Mouse (Mus musculus): Measurements from ENCODE around the gene Tmem30b. TPM values are rescaled to one million over a fixed set of nuclear protein-coding genes. Genes with fewer than 3 reads are reported as not detected.
A peak's percentile ranks its signal among the peaks of the same experiment; 100 is the strongest.
"Not testable (repeated sequence)": the region's sequence is repeated elsewhere in the genome, so short reads cannot be mapped to it uniquely, and the experiment has no call there.

Gene Tmem30b
- polyA plus RNA-seq, 1 experiment from 2014 or later = 19.4 TPM

DNA sequence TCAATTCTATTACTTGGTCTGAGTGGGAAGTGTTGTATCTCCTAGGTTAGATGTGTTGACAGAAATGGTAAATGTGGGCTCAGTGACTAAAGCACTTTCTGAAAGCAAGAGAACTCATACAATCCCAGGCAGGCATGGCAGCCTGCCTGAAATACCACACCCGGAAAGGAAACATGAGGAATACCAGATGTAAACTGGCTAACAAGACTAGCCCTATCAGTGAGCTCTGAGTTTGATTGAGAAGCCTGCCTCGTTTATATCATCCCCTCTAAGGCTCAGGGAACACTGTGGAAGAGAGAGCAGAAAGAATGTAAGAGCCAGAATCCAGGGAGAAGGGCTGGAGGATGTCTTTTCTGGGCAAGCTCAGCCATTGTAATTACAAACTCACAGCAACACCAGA lies 7.0 kb downstream of the Tmem30b start:
- TF ChIP-seq CTCF (IDR thresholded peaks at IDR 0.05) = no peak
- TF ChIP-seq EP300 (IDR thresholded peaks at IDR 0.05) = no peak
- 20% methylated on average over 2 of the region's 2 CpGs for WGBS
- no peak for ATAC-seq
- Histone ChIP-seq H3K27ac (ENCODE audit: low read length) (no peak overlapping the region), H3K36me3 (ENCODE audit: insufficient read depth, low read length) (no peaks in the 10 kb centered on the region), H3K27me3 (replicated peaks; ENCODE audit: insufficient read depth, low read length) (peaks cover under 1% of the 10 kb centered on the region), H3K9ac (replicated peaks; ENCODE audit: low read depth) (no peak overlapping the region), H3K4me1 (ENCODE audit: insufficient read depth, low read depth, low read length) (no peaks in the 10 kb centered on the region), H3K4me3 (ENCODE audit: low read depth, low read length) (no peak overlapping the region), H3K4me2 (replicated peaks; ENCODE audit: low read depth, low read length) (no peak overlapping the region), H3K9me3 (ENCODE audit: low read length) (no peaks in the 10 kb centered on the region)
- peak; percentile 27 for DNase-seq (ENCODE audit: low spot score)

DNA sequence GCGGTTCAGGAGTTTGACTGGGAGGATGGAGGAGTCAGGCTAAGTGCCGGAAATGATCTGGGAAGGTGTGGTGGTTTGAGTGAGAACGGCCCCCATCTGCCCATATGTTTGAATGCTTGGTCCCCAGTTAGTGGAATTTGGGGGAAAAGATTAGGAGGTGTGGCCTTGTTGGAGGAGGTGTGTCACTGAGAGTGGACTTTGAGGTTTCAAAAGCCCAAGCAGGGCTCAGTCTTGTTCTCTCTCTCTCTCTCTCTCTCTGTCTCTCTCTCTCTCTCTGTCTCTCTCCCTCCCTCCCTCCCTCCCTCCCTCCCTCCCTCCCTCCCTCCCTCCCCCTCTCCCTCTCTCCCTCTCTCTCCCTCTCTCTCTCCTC lies 8.1 kb downstream of the Tmem30b start:
- WGBS = 54% methylated on average over 3 of the region's 3 CpGs
- H3K9me3 ChIP-seq (ENCODE audit: low read length) = not testable (repeated sequence)
- peak overlapping the region; percentile 23 for H3K4me3 ChIP-seq (ENCODE audit: low read depth, low read length)

GRCm38 (mm10) chr12:73537499-73538138 lies 8.6 kb downstream of the Tmem30b start:
- TF ChIP-seq EP300 (IDR thresholded peaks at IDR 0.05) = no peak
- peak; percentile 63 for TF ChIP-seq CTCF (IDR thresholded peaks at IDR 0.05)
- no peaks in the 10 kb centered on the region for H3K4me1 ChIP-seq (ENCODE audit: insufficient read depth, low read depth, low read length)
- peak; percentile 79 for ATAC-seq
- peak; percentile 70 for DNase-seq (ENCODE audit: low spot score)
- no peak overlapping the region for H3K9ac ChIP-seq (replicated peaks; ENCODE audit: low read depth)
- 20% methylated on average over 17 of the region's 17 CpGs for WGBS
- H3K27me3 ChIP-seq (replicated peaks; ENCODE audit: insufficient read depth, low read length) = no peaks in the 10 kb centered on the region
- peak overlapping the region; percentile 44 for H3K4me2 ChIP-seq (replicated peaks; ENCODE audit: low read depth, low read length)
- H3K4me3 ChIP-seq (ENCODE audit: low read depth, low read length) = peak overlapping the region; percentile 23
- no peaks in the 10 kb centered on the region for H3K36me3 ChIP-seq (ENCODE audit: insufficient read depth, low read length)
- no peaks in the 10 kb centered on the region for H3K9me3 ChIP-seq (ENCODE audit: low read length)
- no peak overlapping the region for H3K27ac ChIP-seq (ENCODE audit: low read length)

More for the DNA sequence above, 8.1 kb downstream of the Tmem30b start:
- not testable (repeated sequence) for H3K9ac ChIP-seq (replicated peaks; ENCODE audit: low read depth); H3K27me3 ChIP-seq (replicated peaks; ENCODE audit: insufficient read depth, low read length); H3K36me3 ChIP-seq (ENCODE audit: insufficient read depth, low read length); ATAC-seq; H3K27ac ChIP-seq (ENCODE audit: low read length); H3K4me1 ChIP-seq (ENCODE audit: insufficient read depth, low read depth, low read length); DNase-seq (ENCODE audit: low spot score)
- H3K4me2 ChIP-seq (replicated peaks; ENCODE audit: low read depth, low read length) = peak overlapping the region; percentile 44

DNA sequence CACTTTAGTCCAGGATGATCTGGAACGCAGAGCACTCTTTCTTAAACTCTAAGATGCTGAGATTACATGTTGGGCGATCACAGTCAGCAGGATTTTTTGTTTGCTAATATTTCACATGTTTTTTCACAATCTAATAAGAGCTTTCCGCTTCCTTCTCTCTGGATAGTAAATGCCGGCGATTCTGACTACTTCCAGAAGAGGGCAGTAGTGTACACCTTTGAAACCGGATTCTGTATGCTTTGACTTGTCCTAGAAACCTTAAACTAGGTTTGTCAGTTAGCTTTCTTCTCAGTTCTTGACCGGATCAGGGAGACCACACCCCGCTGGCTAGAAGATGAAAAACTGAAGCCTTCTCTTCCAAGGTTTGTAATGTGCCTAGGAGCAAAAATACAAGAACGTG lies 11.6 kb downstream of the Tmem30b start:
- H3K4me2 ChIP-seq (replicated peaks; ENCODE audit: low read depth, low read length) = no peak overlapping the region
- H3K4me3 ChIP-seq (ENCODE audit: low read depth, low read length) = no peak overlapping the region
- no peak for ATAC-seq
- no peak overlapping the region for H3K27ac ChIP-seq (ENCODE audit: low read length)
- no peaks in the 10 kb centered on the region for H3K4me1 ChIP-seq (ENCODE audit: insufficient read depth, low read depth, low read length)
- no peak overlapping the region for H3K9ac ChIP-seq (replicated peaks; ENCODE audit: low read depth)
- H3K36me3 ChIP-seq (ENCODE audit: insufficient read depth, low read length) = no peaks in the 10 kb centered on the region
- peak; percentile 79 for DNase-seq (ENCODE audit: low spot score)
- no peaks in the 10 kb centered on the region for H3K27me3 ChIP-seq (replicated peaks; ENCODE audit: insufficient read depth, low read length)
- WGBS = 13% methylated on average over 9 of the region's 9 CpGs
- no peaks in the 10 kb centered on the region for H3K9me3 ChIP-seq (ENCODE audit: low read length)
- peak; percentile 79 for TF ChIP-seq CTCF (IDR thresholded peaks at IDR 0.05)
- no peak for TF ChIP-seq EP300 (IDR thresholded peaks at IDR 0.05)

DNA sequence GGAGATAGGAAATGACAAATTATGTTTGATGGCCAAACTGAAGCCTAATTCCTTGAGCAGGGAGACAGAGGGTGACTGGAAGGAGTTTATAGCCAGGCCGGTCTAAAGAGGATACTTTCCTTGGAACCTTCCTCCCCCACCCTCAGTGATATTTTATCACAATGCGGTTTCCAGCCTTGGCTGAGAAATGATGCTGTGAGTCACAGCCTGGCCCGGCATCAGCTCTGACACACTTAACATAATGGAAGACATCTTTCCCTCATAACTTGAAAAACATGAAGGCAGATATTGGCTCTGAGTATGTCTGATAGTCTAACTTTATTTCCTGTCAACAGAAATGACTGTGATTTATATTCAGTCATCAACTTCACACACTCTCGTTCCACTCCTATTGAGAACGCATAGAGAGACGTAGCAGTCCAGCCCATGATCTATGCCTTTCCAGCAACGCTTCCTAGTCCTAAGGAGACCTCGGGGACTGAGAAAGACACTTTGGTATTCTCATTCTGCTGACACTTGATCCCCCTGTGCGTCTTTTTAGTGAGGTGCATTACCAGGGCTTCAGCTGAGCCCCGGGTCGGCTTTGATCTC lies 14.2 kb downstream of the Tmem30b start:
- 62% methylated on average over 11 of the region's 11 CpGs for WGBS
- Histone ChIP-seq H3K4me2 (replicated peaks; ENCODE audit: low read depth, low read length) (no peak overlapping the region), H3K4me3 (ENCODE audit: low read depth, low read length) (no peak overlapping the region), H3K36me3 (ENCODE audit: insufficient read depth, low read length) (no peaks in the 10 kb centered on the region), H3K27ac (ENCODE audit: low read length) (no peak overlapping the region), H3K4me1 (ENCODE audit: insufficient read depth, low read depth, low read length) (no peaks in the 10 kb centered on the region), H3K9me3 (ENCODE audit: low read length) (no peaks in the 10 kb centered on the region), H3K27me3 (replicated peaks; ENCODE audit: insufficient read depth, low read length) (no peaks in the 10 kb centered on the region), H3K9ac (replicated peaks; ENCODE audit: low read depth) (no peak overlapping the region)
- no peak for TF ChIP-seq CTCF (IDR thresholded peaks at IDR 0.05)
- no peak for TF ChIP-seq EP300 (IDR thresholded peaks at IDR 0.05)
- ATAC-seq = no peak
- peak; percentile 16 for DNase-seq (ENCODE audit: low spot score)

DNA sequence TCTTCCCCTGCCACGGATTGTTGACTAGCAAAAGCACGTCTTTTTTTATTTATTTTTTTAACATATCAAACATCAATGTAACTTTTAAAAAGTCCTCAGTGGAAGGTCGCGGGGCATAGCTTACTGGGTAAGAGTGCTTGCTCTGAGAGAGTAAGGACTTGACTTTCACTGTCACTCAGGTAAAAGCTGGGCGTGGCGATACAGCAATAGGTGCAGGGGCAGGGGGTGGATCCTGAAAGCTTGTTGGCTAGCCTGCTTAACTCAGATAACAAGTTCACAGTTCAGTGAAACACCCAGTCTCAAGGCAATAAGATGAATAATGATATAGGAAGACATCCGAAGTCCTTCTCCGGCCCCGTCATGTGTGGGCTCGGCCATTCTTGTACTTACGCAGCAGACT lies 16.6 kb downstream of the Tmem30b start:
- Histone ChIP-seq H3K4me1 (ENCODE audit: insufficient read depth, low read depth, low read length) (no peaks in the 10 kb centered on the region), H3K9me3 (ENCODE audit: low read length) (no peaks in the 10 kb centered on the region), H3K4me2 (replicated peaks; ENCODE audit: low read depth, low read length) (0 out of 2 replicates have a peak overlapping the region, but pooled peaks have one; percentile 3), H3K27me3 (replicated peaks; ENCODE audit: insufficient read depth, low read length) (no peaks in the 10 kb centered on the region), H3K4me3 (ENCODE audit: low read depth, low read length) (no peak overlapping the region), H3K9ac (replicated peaks; ENCODE audit: low read depth) (no peak overlapping the region), H3K27ac (ENCODE audit: low read length) (no peak overlapping the region), H3K36me3 (ENCODE audit: insufficient read depth, low read length) (no peaks in the 10 kb centered on the region)
- ATAC-seq = no peak
- 60% methylated on average over 11 of the region's 11 CpGs for WGBS
- peak; percentile 29 for DNase-seq (ENCODE audit: low spot score)
- no peak for TF ChIP-seq CTCF (IDR thresholded peaks at IDR 0.05)
- no peak for TF ChIP-seq EP300 (IDR thresholded peaks at IDR 0.05)

Measured in lung, postnatal 0 days (tissue).